Comparison of ENCODE assay signal across 17 mouse cellular contexts in genomic region chr5:121116941-121117340, GRCm38 (mm10).
A peak's percentile ranks its signal among the peaks of the same experiment; 100 is the strongest.
DNase-seq lines count a peak whose midpoint lies in the region; ATAC-seq and TF ChIP-seq lines count a peak whose summit lies in the region.
"Had no signal": no experiment of that assay in that cellular context is flagged by ENCODE, and none has a peak within 500 bp of the region (broad histone marks: within the 10 kb centered on the region; RNA-seq: fewer than 3 reads in every experiment).

No protein-coding gene starts in this region.

- 41% methylated on average over 3 of the region's 3 CpGs for WGBS in forebrain, postnatal 0 days
- 78% methylated on average over 3 of the region's 3 CpGs for WGBS in midbrain, embryonic 12.5 days

- no peaks in the 10 kb centered on the region; the same call in 1 of the 2 replicates for H3K36me3 ChIP-seq in forebrain, postnatal 0 days (ENCODE audit: insufficient read depth)
- no peaks in the 10 kb centered on the region for H3K36me3 ChIP-seq in midbrain, embryonic 12.5 days
- H3K36me3 ChIP-seq: embryonic facial prominence, embryonic 13.5 days; limb, embryonic 15.5 days; liver, embryonic 15.5 days had no signal

- no peak for TF ChIP-seq CTCF in left cerebral cortex, adult 2 months (IDR thresholded peaks at IDR 0.05)
- no peak for TF ChIP-seq CTCF in forebrain, postnatal 0 days (IDR thresholded peaks at IDR 0.05; ENCODE audit: low read depth)

- intact Hi-C loops in left cerebral cortex, adult 2 months (cut with DNase I): no loop called here
- intact Hi-C loops in left cerebral cortex, postnatal 10 days (cut with DNase I): loop anchor here (5.0 kb wide), 1 partner anchor 105 kb away; the partner anchor contains the start of gene Rph3a

- H3K4me2 ChIP-seq in forebrain, postnatal 0 days (ENCODE audit: low read depth): no peak overlapping the region
- no peak overlapping the region for H3K4me2 ChIP-seq in midbrain, embryonic 12.5 days (replicated peaks)
- H3K4me2 ChIP-seq: embryonic facial prominence, embryonic 13.5 days; limb, embryonic 15.5 days; liver, embryonic 15.5 days had no signal

- ATAC-seq in forebrain, postnatal 0 days: no peak
- no peak for ATAC-seq in midbrain, embryonic 12.5 days (ENCODE audit: low FRiP score, low read depth)
- no peak for ATAC-seq in inflammation-experienced regulatory T-cells, adult 6 months
- no peak for ATAC-seq in monocyte, adult 5-6 weeks (replicated peaks; ENCODE audit: insufficient number of reproducible peaks, low FRiP score, low TSS enrichment, poor library complexity, severe bottlenecking)

- no peak overlapping the region for H3K4me3 ChIP-seq in left cerebral cortex, adult 2 months
- H3K4me3 ChIP-seq in forebrain, postnatal 0 days (ENCODE audit: low read depth, low read length): no peak overlapping the region
- no peak overlapping the region for H3K4me3 ChIP-seq in midbrain, embryonic 12.5 days
- H3K4me3 ChIP-seq: embryonic facial prominence, embryonic 13.5 days; limb, embryonic 15.5 days; liver, embryonic 15.5 days had no signal

- peaks cover 46% of the 10 kb centered on the region for H3K4me1 ChIP-seq in forebrain, postnatal 0 days (ENCODE audit: insufficient read depth)
- H3K4me1 ChIP-seq in midbrain, embryonic 12.5 days: peaks cover 35% of the 10 kb centered on the region
- H3K4me1 ChIP-seq: limb, embryonic 15.5 days; liver, embryonic 15.5 days had no signal

- H3K27ac ChIP-seq in left cerebral cortex, adult 2 months: peak overlapping the region; percentile 69
- peak overlapping the region; percentile 94 for H3K27ac ChIP-seq in forebrain, postnatal 0 days (ENCODE audit: low read depth, low read length)
- H3K27ac ChIP-seq in midbrain, embryonic 12.5 days (replicated peaks): peak overlapping the region; percentile 86
- H3K27ac ChIP-seq: embryonic facial prominence, embryonic 13.5 days; limb, embryonic 15.5 days; liver, embryonic 15.5 days; macrophage had no signal

- no peak for DNase-seq in left cerebral cortex, adult 2 months (ENCODE audit: extremely low spot score in 1 of 2, low spot score in 2 of 2)
- no peak for DNase-seq in left cerebral cortex, postnatal 10 days (ENCODE audit: extremely low spot score in 1 of 2, low spot score in 2 of 2)
- peak; percentile 58 for DNase-seq in forebrain, postnatal 0 days
- no peak for DNase-seq in adrenal gland, postnatal 10 days
- DNase-seq: adrenal gland, adult 2 months; gastrocnemius, postnatal 25 days; kidney, adult 11 months; layer of hippocampus, postnatal 36 days; right cerebral cortex, postnatal 14 days; thymus, adult 2 months had no signal

- H3K27me3 ChIP-seq in forebrain, postnatal 0 days (ENCODE audit: insufficient read depth, low read length): no peaks in the 10 kb centered on the region
- no peaks in the 10 kb centered on the region for H3K27me3 ChIP-seq in midbrain, embryonic 12.5 days
- H3K27me3 ChIP-seq: embryonic facial prominence, embryonic 13.5 days; limb, embryonic 15.5 days; liver, embryonic 15.5 days had no signal

- no peaks in the 10 kb centered on the region for H3K9me3 ChIP-seq in forebrain, postnatal 0 days (ENCODE audit: low read length)
- H3K9me3 ChIP-seq in midbrain, embryonic 12.5 days: no peaks in the 10 kb centered on the region
- H3K9me3 ChIP-seq: embryonic facial prominence, embryonic 13.5 days; limb, embryonic 15.5 days; liver, embryonic 15.5 days had no signal

- no peak overlapping the region for H3K9ac ChIP-seq in forebrain, postnatal 0 days
- H3K9ac ChIP-seq in midbrain, embryonic 12.5 days (replicated peaks): no peak overlapping the region
- H3K9ac ChIP-seq: embryonic facial prominence, embryonic 13.5 days; limb, embryonic 15.5 days; liver, embryonic 15.5 days had no signal
